Mouse (Mus musculus) spleen, postnatal 14 days (tissue): ENCODE measurements around the gene Man2b1.
"Not testable (repeated sequence)": the region's sequence is repeated elsewhere in the genome, so short reads cannot be mapped to it uniquely, and the experiment has no call there.

Source experiments
- DNase-seq, 2 experiments: peaks; one replicate each; pipeline ENCODE4 v3.0.0; 2021 to 2022; ENCODE audit warnings: low spot score in 2 of 2

The Man2b1 gene

DNA sequence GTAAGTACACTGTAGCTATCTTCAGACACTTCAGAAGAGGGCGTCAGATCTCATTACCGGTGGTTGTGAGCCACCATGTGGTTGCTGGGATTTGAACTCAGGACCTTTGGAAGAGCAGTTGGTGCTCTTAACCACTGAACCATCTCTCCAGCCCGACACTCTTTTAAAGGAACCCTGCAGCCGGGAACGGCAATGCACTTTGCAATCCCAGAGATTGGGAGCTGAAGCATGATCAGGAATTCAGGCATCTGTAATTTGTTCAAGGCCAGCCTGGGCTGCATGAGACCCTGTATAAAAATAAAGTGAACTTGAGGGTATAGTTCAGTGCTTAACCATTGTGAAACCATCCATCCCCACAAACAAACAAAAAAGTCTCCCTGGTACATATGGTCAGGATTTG lies 37.2 kb downstream of the Man2b1 start:
- DNase-seq, result not testable (repeated sequence)

DNA sequence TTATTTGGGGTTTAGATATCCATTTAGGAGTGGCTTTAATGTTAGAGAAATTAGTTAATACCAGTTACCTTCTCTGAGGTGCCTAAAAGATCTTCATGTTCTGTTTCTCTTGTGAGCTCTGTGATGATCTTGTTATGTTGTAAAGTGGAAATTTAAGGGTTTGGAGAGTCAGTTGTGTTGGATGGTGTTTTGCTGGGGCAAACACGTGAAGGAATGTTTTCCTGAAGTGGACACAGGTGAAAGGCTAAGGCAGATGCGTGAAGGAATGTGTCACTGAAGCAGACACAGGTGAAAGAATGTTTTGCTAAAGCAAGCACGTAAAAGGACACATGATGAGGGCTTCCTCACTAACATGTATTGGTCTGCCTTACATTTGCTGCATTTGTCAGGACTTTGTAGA lies 39.9 kb downstream of the Man2b1 start, which contains the start of gene Zfp791:
Gene Zfp791, minus strand, starts transcription at position 101 of the 400 bp plus-strand sequence.
- no peak for DNase-seq

DNA sequence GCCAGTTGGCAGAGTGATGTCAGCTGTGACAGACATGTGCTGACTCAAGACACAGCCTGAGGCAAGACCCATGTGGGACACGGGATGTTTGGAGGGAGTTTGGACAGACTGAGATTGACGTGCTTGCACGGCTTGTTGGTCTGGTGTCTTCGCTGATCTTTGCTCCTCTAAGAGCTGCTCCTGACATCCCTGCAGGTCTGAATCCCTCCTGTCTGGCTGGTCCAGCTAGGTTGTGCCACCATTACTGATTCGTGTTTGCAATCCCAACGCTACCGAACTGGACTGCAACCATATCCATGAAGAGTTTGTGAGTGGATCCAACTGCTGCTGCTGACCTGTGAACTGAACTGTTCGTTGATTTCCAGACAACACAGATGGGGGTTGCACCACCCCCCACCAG lies 40.6 kb downstream of the Man2b1 start:
- no peak for DNase-seq

DNA sequence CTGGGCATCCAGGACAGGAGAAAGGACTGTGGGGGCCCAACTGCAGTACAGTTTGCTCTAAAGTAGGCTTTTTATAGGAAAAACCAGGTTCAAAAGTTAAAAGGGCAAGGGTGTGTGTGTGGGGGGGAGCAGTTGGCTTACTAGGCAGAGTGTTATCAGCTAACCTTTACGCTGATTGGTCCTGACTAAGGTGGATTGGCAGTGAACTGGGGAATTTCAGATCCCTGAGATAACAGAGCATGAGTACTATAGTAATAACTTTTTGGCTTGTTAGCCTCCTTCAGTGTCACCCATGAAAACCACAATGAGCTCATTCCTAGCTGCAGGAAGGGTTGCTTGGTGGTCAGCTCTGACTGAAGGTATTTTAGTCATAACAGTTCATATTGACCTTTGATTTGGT lies 49.3 kb downstream of the Man2b1 start:
- no peak for DNase-seq

DNA sequence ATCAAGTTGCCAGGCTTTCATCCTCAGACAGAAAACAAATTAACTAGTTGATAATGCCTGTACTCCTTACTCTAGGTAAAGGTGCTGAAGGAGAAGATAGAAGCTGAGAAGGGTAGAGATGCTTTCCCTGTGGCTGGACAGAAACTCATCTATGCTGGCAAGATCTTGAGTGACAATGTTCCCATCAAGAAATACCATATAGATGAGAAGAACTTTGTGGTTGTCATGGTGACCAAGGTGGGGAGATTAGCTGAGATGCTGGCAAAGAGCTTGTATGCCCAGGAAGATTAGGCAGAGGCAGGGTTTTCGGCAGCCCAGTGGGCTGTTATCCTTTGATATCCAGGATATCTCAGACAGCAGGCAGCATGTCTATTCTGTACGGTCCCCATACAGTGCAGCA lies 52.6 kb downstream of the Man2b1 start:
- not testable (repeated sequence) for DNase-seq

DNA sequence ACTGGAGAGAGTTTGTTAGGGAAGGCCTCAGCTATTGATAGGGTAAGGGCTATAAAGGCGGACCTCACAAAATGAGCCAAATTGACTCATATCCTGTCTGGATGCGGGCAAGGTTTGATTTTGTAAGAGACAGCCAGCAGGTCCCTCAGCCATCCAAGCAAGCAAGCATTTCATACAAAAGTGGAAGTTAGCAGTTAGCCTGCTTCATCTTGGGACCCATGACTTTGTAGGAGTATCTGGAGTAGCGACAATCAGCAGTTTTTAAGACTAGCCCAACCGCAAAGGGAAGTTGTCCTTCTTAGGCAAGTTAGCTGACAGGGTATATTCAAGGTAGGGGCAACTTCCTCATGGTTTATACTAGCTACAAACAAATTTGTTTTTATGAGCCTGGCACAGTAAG lies 59.4 kb downstream of the Man2b1 start:
- no peak for DNase-seq
